Mouse (Mus musculus) midbrain, embryonic 10.5 days (tissue): ENCODE measurements at regions not wholly inside any gene's neighbourhood (a gene's known extent, or its start where the extent isn't known, plus 50 kb on each side); places are given as distances from the start of the nearest gene placed in this dataset.

Experiments used
- DNase-seq: peaks from one replicate; pipeline ENCODE4 v3.0.0-alpha.2; 2017; ENCODE audit warnings: low spot score
- H3K27ac ChIP-seq: fragments of 300-500 bp; sonication (generic); replicated peaks from 2 replicates; pipeline ENCODE4 v1.5.1; 2016; ENCODE audit warnings: mild to moderate bottlenecking
- H3K27me3 ChIP-seq: fragments of 300-500 bp; sonication (generic); 2 replicates; pipeline ENCODE4 v1.6.1; 2016; ENCODE audit warnings: low read depth, mild to moderate bottlenecking; ENCODE audit not compliant: poor library complexity, severe bottlenecking
- H3K36me3 ChIP-seq: fragments of 300-500 bp; sonication (generic); 2 replicates; pipeline ENCODE4 v1.6.1; 2016; ENCODE audit warnings: mild to moderate bottlenecking, moderate library complexity
- H3K4me1 ChIP-seq: fragments of 300-500 bp; sonication (generic); 2 replicates; pipeline ENCODE4 v1.6.1; 2016
- H3K4me3 ChIP-seq: fragments of 300-500 bp; sonication (generic); 2 replicates; pipeline ENCODE4 v1.5.1; 2016; ENCODE audit warnings: mild to moderate bottlenecking, moderate library complexity
- H3K9me3 ChIP-seq: fragments of 300-500 bp; sonication (generic); replicated peaks from 2 replicates; pipeline ENCODE4 v1.6.1; 2016; ENCODE audit warnings: mild to moderate bottlenecking
- WGBS: fragments of 180-500 bp; shearing (Covaris S2); methylation state at CpG from one replicate; pipeline ENCODE4 v1.1.7; 2016; 5-methylcytosine and 5-hydroxymethylcytosine counted together

DNA sequence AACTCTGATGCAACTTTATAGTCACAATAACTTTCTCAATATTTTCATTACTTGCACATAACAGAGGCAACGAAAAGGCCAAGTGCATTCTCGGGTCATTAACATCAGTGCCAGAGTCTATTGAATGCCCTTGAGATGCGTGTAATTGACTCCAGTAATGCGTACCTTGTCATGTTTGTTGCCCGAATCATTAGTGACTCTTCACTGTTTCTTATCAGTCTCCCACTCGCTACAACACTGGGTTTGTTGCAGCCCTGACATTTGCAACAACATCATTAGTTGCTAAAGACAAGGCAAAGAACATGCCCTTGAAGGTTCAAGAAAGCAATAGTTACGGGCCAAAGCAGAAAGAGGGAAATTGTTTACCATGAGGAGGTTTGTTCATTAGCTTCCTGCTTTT lies 299.8 kb downstream of the Ostf1 start:
- Histone ChIP-seq H3K27ac (no peak overlapping the region), H3K27me3 (no peaks in the 10 kb centered on the region), H3K9me3 (no peaks in the 10 kb centered on the region), H3K4me1 (no peaks in the 10 kb centered on the region), H3K4me3 (no peak overlapping the region), H3K36me3 (no peaks in the 10 kb centered on the region)
- DNase-seq = no peak
- WGBS = 90% methylated on average over 7 of the region's 7 CpGs

DNA sequence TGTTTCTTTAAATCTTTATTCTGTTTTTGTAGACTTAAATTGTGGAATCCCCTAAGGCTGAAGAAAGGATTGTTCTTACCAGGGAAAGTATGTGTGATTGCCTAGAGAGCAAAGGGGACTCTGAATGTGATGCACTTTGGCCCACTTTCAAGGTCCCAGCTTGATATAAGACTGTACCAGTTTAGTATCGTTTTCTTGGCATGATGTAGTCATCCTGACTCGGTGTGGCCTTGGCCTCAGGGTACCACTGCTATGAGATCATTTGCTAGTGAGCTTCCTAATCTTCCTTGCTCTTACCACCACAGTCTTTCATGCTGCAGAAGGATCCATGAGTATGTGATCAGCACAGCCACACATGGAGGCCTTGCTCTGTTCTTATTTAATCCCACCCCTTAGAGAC lies 302.2 kb downstream of the Ostf1 start:
- Histone ChIP-seq H3K36me3 (no peaks in the 10 kb centered on the region), H3K4me3 (no peak overlapping the region), H3K27ac (no peak overlapping the region), H3K27me3 (no peaks in the 10 kb centered on the region), H3K4me1 (no peaks in the 10 kb centered on the region), H3K9me3 (no peaks in the 10 kb centered on the region)
- no peak for DNase-seq
- 88% methylated on average over 2 of the region's 2 CpGs for WGBS

DNA sequence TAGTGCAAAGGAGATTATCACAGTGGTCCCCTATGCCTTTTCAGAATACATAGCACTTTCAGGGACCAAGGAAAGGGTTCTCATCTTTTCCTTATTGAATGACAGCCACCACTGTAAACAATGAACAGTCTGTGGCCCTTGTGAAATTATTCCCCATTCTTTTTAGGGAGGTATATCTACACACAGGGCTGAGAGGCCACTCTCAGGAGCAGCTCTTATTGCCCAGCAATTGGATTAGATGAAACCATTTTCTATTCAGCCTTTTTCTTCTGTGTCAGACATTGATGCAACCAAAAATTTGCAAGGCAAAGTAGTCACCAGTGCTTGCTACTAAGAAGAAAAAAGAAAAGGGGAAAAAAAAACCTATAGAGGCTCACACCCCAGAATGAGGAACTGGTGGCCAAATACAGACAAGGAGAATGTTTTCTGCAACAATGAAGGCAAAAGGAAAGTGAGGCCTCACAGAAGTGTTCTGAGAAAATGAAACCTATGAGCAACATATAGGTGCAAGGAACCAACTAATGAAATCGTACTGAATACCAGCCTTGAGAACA lies 313.2 kb downstream of the Ostf1 start:
- Histone ChIP-seq H3K4me3 (no peak overlapping the region), H3K27me3 (no peaks in the 10 kb centered on the region), H3K9me3 (no peaks in the 10 kb centered on the region), H3K27ac (no peak overlapping the region), H3K36me3 (no peaks in the 10 kb centered on the region), H3K4me1 (peaks cover 9% of the 10 kb centered on the region; the same call in 1 of the 2 replicates)
- DNase-seq = no peak
- WGBS = 84% methylated on average over 1 of the region's 1 CpGs

DNA sequence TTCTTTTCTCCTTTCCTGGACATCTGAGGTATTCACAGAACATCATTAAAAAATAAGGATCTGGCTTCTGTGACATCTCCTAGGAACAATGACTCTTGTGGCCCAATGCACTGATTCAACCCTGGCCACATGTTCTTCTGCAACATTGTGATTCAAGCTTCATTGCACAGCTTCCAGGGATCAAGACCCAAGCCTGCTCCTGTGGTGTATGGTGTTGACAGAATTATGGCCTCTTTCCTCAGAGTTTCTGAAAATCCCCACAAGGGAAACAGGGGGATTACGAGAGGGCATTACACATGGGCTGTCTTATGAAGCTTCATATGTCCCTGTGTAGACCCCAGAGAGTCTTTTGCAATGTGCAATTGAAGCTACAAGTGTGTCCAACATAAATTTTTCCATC lies 358.2 kb downstream of the Ostf1 start:
- DNase-seq = no peak
- Histone ChIP-seq H3K27ac (no peak overlapping the region), H3K4me1 (no peaks in the 10 kb centered on the region), H3K36me3 (no peaks in the 10 kb centered on the region), H3K27me3 (no peaks in the 10 kb centered on the region), H3K9me3 (no peaks in the 10 kb centered on the region), H3K4me3 (no peak overlapping the region)
- 92% methylated on average over 1 of the region's 1 CpGs for WGBS

DNA sequence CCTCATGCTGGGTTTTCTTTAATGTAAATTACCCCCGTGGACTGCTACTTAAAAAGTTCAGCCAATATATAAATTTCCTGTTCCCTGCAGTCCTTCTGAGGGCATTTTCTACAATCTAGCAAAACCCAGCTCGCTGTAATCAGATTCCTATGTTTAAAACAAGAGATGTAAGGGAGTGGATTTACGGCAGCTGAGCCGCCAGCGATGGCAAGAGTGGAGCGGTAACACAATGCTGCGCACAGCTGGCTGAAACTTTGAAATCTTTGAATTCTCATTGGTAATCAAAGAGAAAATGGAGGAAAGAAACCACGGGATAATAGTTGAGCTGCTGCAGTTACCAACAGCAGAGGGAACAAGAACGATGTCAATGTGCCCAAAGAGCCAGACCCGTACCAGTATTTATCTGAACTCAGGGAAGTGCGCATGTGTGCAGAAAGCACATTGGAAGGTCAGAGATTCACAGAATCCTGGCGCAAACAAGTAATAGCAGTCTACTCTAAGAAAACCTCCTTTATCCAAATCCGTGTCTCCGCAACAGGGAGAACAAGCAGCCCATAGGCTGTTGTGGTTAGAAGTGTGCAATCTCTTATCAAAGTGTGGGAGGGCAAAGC lies 376.4 kb downstream of the Ostf1 start:
- no peaks in the 10 kb centered on the region for H3K9me3 ChIP-seq
- H3K4me3 ChIP-seq = no peak overlapping the region
- DNase-seq = peak; percentile 11
- H3K36me3 ChIP-seq = no peaks in the 10 kb centered on the region
- H3K4me1 ChIP-seq = peaks cover 13% of the 10 kb centered on the region
- WGBS = 73% methylated on average over 14 of the region's 14 CpGs
- no peaks in the 10 kb centered on the region for H3K27me3 ChIP-seq
- no peak overlapping the region for H3K27ac ChIP-seq

DNA sequence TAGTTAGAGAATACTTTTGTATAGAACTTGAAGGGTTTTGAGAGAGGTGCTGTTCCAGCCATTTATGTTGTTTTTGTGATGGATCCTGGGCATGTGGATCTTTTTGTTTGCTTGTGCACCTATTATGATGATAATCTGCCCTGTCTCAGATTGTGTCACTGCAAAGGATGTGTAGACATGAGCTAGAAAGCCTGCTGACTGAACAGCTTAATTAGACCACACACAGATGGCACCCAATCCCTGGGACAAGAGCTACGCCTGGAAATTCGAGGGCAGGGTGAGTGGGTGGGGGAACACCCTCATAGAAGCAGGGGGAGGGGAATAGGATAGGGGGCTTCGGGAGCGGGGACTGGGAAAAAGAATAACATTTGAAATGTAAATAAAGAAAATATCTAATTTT lies 378.3 kb downstream of the Ostf1 start:
- H3K4me3 ChIP-seq = no peak overlapping the region
- H3K4me1 ChIP-seq = peaks cover 13% of the 10 kb centered on the region
- peak; percentile 12 for DNase-seq
- no peak overlapping the region for H3K27ac ChIP-seq
- no peaks in the 10 kb centered on the region for H3K36me3 ChIP-seq
- 61% methylated on average over 4 of the region's 4 CpGs for WGBS
- H3K9me3 ChIP-seq = no peaks in the 10 kb centered on the region
- H3K27me3 ChIP-seq = no peaks in the 10 kb centered on the region
